Mouse (Mus musculus) large intestine, adult 2 months (tissue): ENCODE measurements around the gene Gcc2. TPM values are rescaled to one million over a fixed set of nuclear protein-coding genes. Genes with fewer than 3 reads are reported as not detected.

ENCODE experiments used
- polyA plus RNA-seq: library from polyadenylated mRNA; depleted of rRNA; stranded (reverse); fragments of >200 nt; gene quantifications from 2 replicates; pipeline ENCODE4 v1.2.3, GENCODE M21; 2012; rRNA removed

Gcc2 gene
- polyA plus RNA-seq, 1 experiment, result 20.6 TPM

Other genes with a start within 250 kb of the Gcc2 start
- gene AW822073, start 30.6 kb upstream of the Gcc2 start, polyA plus RNA-seq, result not detected in 2 replicates
- gene Duxf3, start 22.8 kb upstream of the Gcc2 start, polyA plus RNA-seq, result not detected in 2 replicates
- gene Gm4981, start 18.8 kb upstream of the Gcc2 start, polyA plus RNA-seq, result not detected in 2 replicates
- 8.1 and 16.7 TPM in 2 replicates for gene Lims1, start 68.0 kb downstream of the Gcc2 start, polyA plus RNA-seq
- 1.9 and 4.2 TPM in 2 replicates for gene Ranbp2, start 191.4 kb downstream of the Gcc2 start, polyA plus RNA-seq
- gene Ccdc138, start 242.5 kb downstream of the Gcc2 start, polyA plus RNA-seq, result 0.62 and 0.89 TPM in 2 replicates